Mouse (Mus musculus): ENCODE results near the gene Evc.

Evc gene

DNA sequence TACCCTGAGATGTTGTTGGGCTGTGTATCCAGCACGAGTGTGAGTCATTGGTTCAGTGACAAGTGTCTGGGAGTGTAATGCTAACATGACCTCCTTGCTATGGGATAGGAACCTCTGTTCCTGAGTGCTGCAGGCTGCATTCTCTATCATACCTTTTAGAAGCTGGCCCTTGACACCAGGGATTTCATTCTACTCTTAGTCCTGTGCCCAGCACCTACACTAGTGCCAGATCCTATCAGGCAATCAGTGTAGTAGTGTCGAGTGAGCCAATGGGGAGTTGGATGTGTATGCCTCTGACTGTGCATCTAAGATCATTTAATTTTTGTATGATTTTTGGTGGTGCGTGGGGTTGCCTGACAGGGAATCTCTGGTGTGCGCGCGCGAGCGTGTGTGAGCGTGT, 95.5 kb downstream of the Evc start:
- no peak for DNase-seq

DNA sequence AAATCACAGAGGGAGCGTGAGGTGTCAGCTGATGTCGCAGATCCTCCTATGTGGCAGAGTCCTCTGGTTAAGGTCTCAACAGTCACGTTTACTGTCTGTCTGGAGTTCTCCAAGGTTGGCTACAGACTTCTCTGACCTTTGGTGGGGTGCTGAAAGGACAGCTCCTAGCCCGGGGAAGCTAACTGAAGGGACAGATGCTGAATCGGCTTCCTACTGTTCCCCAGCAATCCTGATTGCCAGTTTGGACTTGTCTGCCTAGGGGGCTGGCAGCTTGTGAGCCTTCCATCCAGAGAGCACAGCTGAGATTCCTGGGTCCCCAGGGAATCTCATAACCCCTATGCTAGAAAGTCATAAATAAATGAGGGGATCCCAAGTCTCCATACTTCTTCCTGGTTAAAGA, 96.1 kb downstream of the Evc start:
- peak; percentile 45 for DNase-seq

Data from heart, adult 11 months (tissue).